Mouse (Mus musculus): ENCODE results near the gene Gm13694. TPM values are rescaled to one million over a fixed set of nuclear protein-coding genes. Genes with fewer than 3 reads are reported as not detected.

Gm13694 gene
- not detected in 2 replicates for polyA plus RNA-seq (2012)

GRCm38 (mm10) chr2:83978633-83979032 lies at the start of gene Gm13694:
Gm13694 (plus strand) TSS chr2:83978933.

GRCm38 (mm10) chr2:83940931-83941361 lies 37.8 kb upstream of the Gm13694 start, which contains the start of gene Zswim2:
Zswim2 (minus strand) TSS chr2:83941228.

GRCm38 (mm10) chr2:83955393-83955792 lies 23.3 kb upstream of the Gm13694 start, which contains the start of gene Gm13698:
Gm13698 (plus strand) TSS chr2:83955693.

GRCm38 (mm10) chr2:83961203-83961602 lies 17.5 kb upstream of the Gm13694 start, which contains the start of gene Gm13693:
Gm13693 (plus strand) TSS chr2:83961503.

GRCm38 (mm10) chr2:83967013-83967412 lies 11.7 kb upstream of the Gm13694 start, which contains the start of gene Gm13695:
Gm13695 (plus strand) TSS chr2:83967313.

GRCm38 (mm10) chr2:83972823-83973222 lies 5.9 kb upstream of the Gm13694 start, which contains the start of gene Gm13696:
Gm13696 (plus strand) TSS chr2:83973123.

GRCm38 (mm10) chr2:83984443-83984842 lies 5.7 kb downstream of the Gm13694 start, which contains the start of gene Gm13697:
Gm13697 (plus strand) TSS chr2:83984743.

GRCm38 (mm10) chr2:83990253-83990652 lies 11.5 kb downstream of the Gm13694 start, which contains the start of gene Gm13691:
Gm13691 (plus strand) TSS chr2:83990553.

Other genes starting within 250 kb of the Gm13694 start
- gene Fam171b, start 166.3 kb upstream of the Gm13694 start, polyA plus RNA-seq (2012) = not detected in 2 replicates
- gene Zswim2, start 37.7 kb upstream of the Gm13694 start, polyA plus RNA-seq (2012) = not detected in 2 replicates
- not detected in 2 replicates for gene Gm13698, start 23.2 kb upstream of the Gm13694 start, polyA plus RNA-seq (2012)
- not detected in 2 replicates for gene Gm13693, start 17.4 kb upstream of the Gm13694 start, polyA plus RNA-seq (2012)
- gene Gm13695, start 11.6 kb upstream of the Gm13694 start, polyA plus RNA-seq (2012) = not detected in 2 replicates
- gene Gm13696, start 5.8 kb upstream of the Gm13694 start, polyA plus RNA-seq (2012) = not detected in 2 replicates
- gene Gm13697, start 5.8 kb downstream of the Gm13694 start, polyA plus RNA-seq (2012) = not detected in 2 replicates
- not detected in 2 replicates for gene Gm13691, start 11.6 kb downstream of the Gm13694 start, polyA plus RNA-seq (2012)

All from megakaryocyte-erythroid progenitor cell, adult 5 weeks (primary cell).